44 mouse cellular contexts compared by ENCODE assay signal in genomic region chr10:115595748-115596147, GRCm38 (mm10). TPM values are rescaled to one million over a fixed set of nuclear protein-coding genes. Genes with fewer than 3 reads are reported as not detected.
"Had no signal": no experiment of that assay in that cellular context is flagged by ENCODE, and none has a peak within 500 bp of the region (broad histone marks: within the 10 kb centered on the region; RNA-seq: fewer than 3 reads in every experiment).

No protein-coding gene starts in this region.

- H3K4me1 ChIP-seq: heart, embryonic 12.5 days; heart, embryonic 13.5 days; heart, embryonic 15.5 days; hindbrain, embryonic 12.5 days; hindbrain, embryonic 13.5 days; intestine, embryonic 15.5 days; kidney, embryonic 15.5 days had no signal

- DNase-seq: heart, postnatal 10 days; heart, postnatal 14 days; heart, postnatal 36 days; heart, postnatal 4 days; kidney, adult 11 months; kidney, adult 18-20 months; kidney, adult 2 months; kidney, adult 8-10 months; kidney, adult 9 months; kidney, postnatal 10 days; kidney, postnatal 14 days; kidney, postnatal 25 days; kidney, postnatal 36 days; kidney, postnatal 4 days; layer of hippocampus, adult 9-11 months; layer of hippocampus, postnatal 36 days had no signal

- H3K9ac ChIP-seq: heart, embryonic 12.5 days; heart, embryonic 13.5 days; heart, embryonic 15.5 days; hindbrain, embryonic 12.5 days; hindbrain, embryonic 13.5 days; hindbrain, embryonic 14.5 days; hindbrain, embryonic 15.5 days; intestine, embryonic 15.5 days; kidney, embryonic 15.5 days had no signal

- ATAC-seq: hindbrain, embryonic 16.5 days; hindbrain, postnatal 0 days; inflammation-experienced regulatory T-cells, adult 6 months; intestine, embryonic 15.5 days; intestine, embryonic 16.5 days; intestine, postnatal 0 days had no signal

- H3K4me3 ChIP-seq: heart, embryonic 12.5 days; heart, embryonic 13.5 days; heart, embryonic 15.5 days; hindbrain, embryonic 10.5 days; hindbrain, embryonic 12.5 days; hindbrain, embryonic 13.5 days; hindbrain, embryonic 15.5 days; intestine, embryonic 15.5 days; kidney, embryonic 15.5 days; layer of hippocampus, adult 2 months; left cerebral cortex, adult 2 months had no signal

- H3K36me3 ChIP-seq: heart, embryonic 12.5 days; heart, embryonic 13.5 days; heart, embryonic 15.5 days; hindbrain, embryonic 10.5 days; hindbrain, embryonic 12.5 days; hindbrain, embryonic 13.5 days; hindbrain, embryonic 15.5 days; intestine, embryonic 15.5 days; kidney, embryonic 15.5 days had no signal

- H3K4me2 ChIP-seq: heart, embryonic 11.5 days; heart, embryonic 12.5 days; heart, embryonic 13.5 days; heart, embryonic 15.5 days; hindbrain, embryonic 12.5 days; hindbrain, embryonic 13.5 days; hindbrain, embryonic 14.5 days; hindbrain, embryonic 15.5 days; intestine, embryonic 15.5 days; kidney, embryonic 15.5 days had no signal

- H3K27ac ChIP-seq: heart, embryonic 13.5 days; heart, embryonic 15.5 days; hindbrain, embryonic 10.5 days; hindbrain, embryonic 12.5 days; hindbrain, embryonic 13.5 days; hindbrain, embryonic 14.5 days; hindbrain, embryonic 15.5 days; hindbrain, postnatal 0 days; intestine, embryonic 15.5 days; kidney, embryonic 15.5 days; kidney, postnatal 0 days; layer of hippocampus, adult 2 months; left cerebral cortex, adult 2 months had no signal

- H3K9me3 ChIP-seq: heart, embryonic 12.5 days; heart, embryonic 13.5 days; heart, embryonic 15.5 days; hindbrain, embryonic 10.5 days; hindbrain, embryonic 12.5 days; hindbrain, embryonic 13.5 days; hindbrain, embryonic 15.5 days; intestine, embryonic 15.5 days; kidney, embryonic 15.5 days had no signal

- H3K27me3 ChIP-seq: heart, embryonic 12.5 days; heart, embryonic 13.5 days; heart, embryonic 15.5 days; intestine, embryonic 15.5 days; kidney, embryonic 15.5 days had no signal

RNA-seq across cellular contexts. Expression of gene A930009A15Rik, which starts 26.0 kb away (rescaled TPM):
- total RNA-seq: heart, postnatal 10 days; heart, postnatal 14 days; heart, postnatal 25 days; heart, postnatal 36 days; heart, postnatal 4 days; hematopoietic stem cell, adult 5-6 weeks; hindbrain, postnatal 0 days; left cerebral cortex, adult 18-20 months had no signal
- polyA plus RNA-seq: heart, embryonic 11.5 days; heart, embryonic 12.5 days; heart, embryonic 13.5 days; heart, embryonic 14.5 days; heart, embryonic 15.5 days; heart, embryonic 16.5 days; heart, postnatal 0 days; inflammation-experienced regulatory T-cells, adult 6 months; intestine, embryonic 14.5 days; intestine, embryonic 15.5 days; intestine, embryonic 16.5 days; intestine, postnatal 0 days; kidney, adult 2 months; kidney, embryonic 16.5 days; kidney, postnatal 0 days; large intestine, adult 2 months had no signal
